Comparison of ENCODE assay signal across 21 mouse cellular contexts in the genomic region with DNA sequence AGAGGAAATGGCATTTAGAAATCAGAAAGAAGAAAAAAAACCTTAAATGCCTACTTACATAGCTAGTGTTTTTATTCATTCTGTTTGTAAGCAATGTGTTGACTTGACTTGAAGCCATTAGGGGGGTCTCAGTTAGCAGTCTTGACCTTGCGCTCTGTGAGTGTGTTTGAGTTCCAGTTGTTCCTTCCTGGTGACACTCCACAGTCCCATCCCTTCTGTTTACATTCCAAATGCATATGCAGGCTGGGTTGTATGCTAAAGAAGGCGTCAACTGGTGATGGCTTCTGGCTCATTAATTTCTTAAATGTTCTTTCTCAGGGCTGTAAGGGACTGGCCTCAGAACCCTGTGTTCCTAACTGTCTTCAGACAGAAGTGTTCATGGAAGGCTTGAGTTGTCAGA. TPM values are rescaled to one million over a fixed set of nuclear protein-coding genes. Genes with fewer than 3 reads are reported as not detected.
DNase-seq lines count a peak whose midpoint lies in the region; ATAC-seq and TF ChIP-seq lines count a peak whose summit lies in the region.
"Had no signal": no experiment of that assay in that cellular context is flagged by ENCODE, and none has a peak within 500 bp of the region (broad histone marks: within the 10 kb centered on the region; RNA-seq: fewer than 3 reads in every experiment).

No protein-coding gene starts in this region.

- no peaks in the 10 kb centered on the region for H3K36me3 ChIP-seq in lung, embryonic 15.5 days
- H3K36me3 ChIP-seq in lung, postnatal 0 days (ENCODE audit: insufficient read depth, low read length): no peaks in the 10 kb centered on the region
- H3K36me3 ChIP-seq: embryonic facial prominence, embryonic 10.5 days; embryonic facial prominence, embryonic 12.5 days; forebrain, embryonic 15.5 days; G1E had no signal

- H3K9ac ChIP-seq in lung, embryonic 15.5 days: no peak overlapping the region
- H3K9ac ChIP-seq in lung, postnatal 0 days (replicated peaks; ENCODE audit: low read depth): no peak overlapping the region
- H3K9ac ChIP-seq: embryonic facial prominence, embryonic 12.5 days; forebrain, embryonic 13.5 days; forebrain, embryonic 15.5 days had no signal

- no peak overlapping the region for H3K4me3 ChIP-seq in lung, embryonic 15.5 days
- H3K4me3 ChIP-seq in lung, postnatal 0 days (ENCODE audit: low read depth, low read length): no peak overlapping the region
- H3K4me3 ChIP-seq: embryonic facial prominence, embryonic 10.5 days; embryonic facial prominence, embryonic 12.5 days; forebrain, embryonic 13.5 days; forebrain, embryonic 15.5 days had no signal

- H3K4me1 ChIP-seq in lung, embryonic 15.5 days: no peaks in the 10 kb centered on the region
- no peaks in the 10 kb centered on the region for H3K4me1 ChIP-seq in lung, postnatal 0 days (ENCODE audit: insufficient read depth, low read depth, low read length)
- H3K4me1 ChIP-seq: embryonic facial prominence, embryonic 10.5 days; embryonic facial prominence, embryonic 12.5 days; forebrain, embryonic 13.5 days; forebrain, embryonic 15.5 days had no signal

- peak; percentile 35; the same call in 1 of the 2 replicates for ATAC-seq in lung, embryonic 15.5 days (ENCODE audit: borderline replicate concordance, extremely low read depth, low FRiP score, low TSS enrichment)
- peak; percentile 79 for ATAC-seq in lung, postnatal 0 days
- ATAC-seq: activated CD4-positive, CD25-positive, alpha-beta regulatory T cell, adult 4 months; CD4-positive, CD25-positive, alpha-beta regulatory T cell, adult 4 months; forebrain, embryonic 13.5 days; forebrain, embryonic 15.5 days; Patski had no signal

- no peaks in the 10 kb centered on the region for H3K27me3 ChIP-seq in lung, embryonic 15.5 days
- H3K27me3 ChIP-seq in lung, postnatal 0 days (replicated peaks; ENCODE audit: insufficient read depth, low read length): no peaks in the 10 kb centered on the region
- H3K27me3 ChIP-seq: CH12.LX; embryonic facial prominence, embryonic 12.5 days; forebrain, embryonic 13.5 days; forebrain, embryonic 15.5 days; Patski had no signal

- H3K4me2 ChIP-seq in lung, embryonic 15.5 days: no peak overlapping the region
- no peak overlapping the region for H3K4me2 ChIP-seq in lung, postnatal 0 days (replicated peaks; ENCODE audit: low read depth, low read length)
- H3K4me2 ChIP-seq: embryonic facial prominence, embryonic 12.5 days; forebrain, embryonic 13.5 days; forebrain, embryonic 15.5 days had no signal

- TF ChIP-seq EP300 in lung, postnatal 0 days (IDR thresholded peaks at IDR 0.05): peak; percentile 80

- H3K27ac ChIP-seq in lung, embryonic 15.5 days: no peak overlapping the region
- H3K27ac ChIP-seq in lung, postnatal 0 days (ENCODE audit: low read length): no peak overlapping the region
- H3K27ac ChIP-seq: embryonic facial prominence, embryonic 10.5 days; embryonic facial prominence, embryonic 12.5 days; forebrain, embryonic 13.5 days; forebrain, embryonic 15.5 days had no signal

- TF ChIP-seq CTCF in lung, postnatal 0 days (IDR thresholded peaks at IDR 0.05): no peak

- no peaks in the 10 kb centered on the region for H3K9me3 ChIP-seq in lung, embryonic 15.5 days
- H3K9me3 ChIP-seq in lung, postnatal 0 days (ENCODE audit: low read length): no peaks in the 10 kb centered on the region
- H3K9me3 ChIP-seq: embryonic facial prominence, embryonic 10.5 days; embryonic facial prominence, embryonic 12.5 days; forebrain, embryonic 13.5 days; forebrain, embryonic 15.5 days had no signal

- intact Hi-C loops in heart, postnatal 10 days (cut with DNase I): no loop called here

- 61% methylated on average over 2 of the region's 2 CpGs for WGBS in lung, embryonic 15.5 days
- WGBS in lung, postnatal 0 days: 60% methylated on average over 2 of the region's 2 CpGs

- DNase-seq in heart, adult 11 months: peak; percentile 24
- no peak for DNase-seq in heart, postnatal 10 days
- no peak for DNase-seq in lung, postnatal 25 days (ENCODE audit: low spot score)
- peak; percentile 55 for DNase-seq in lung, postnatal 0 days (ENCODE audit: low spot score)
- no peak for DNase-seq in lung, postnatal 4 days
- DNase-seq: adrenal gland, adult 8-10 months; B cell, adult 2 months; cerebellum, adult 11-12 months; cerebellum, adult 2 months; cerebellum, adult 9-10 months; cerebellum, postnatal 25 days had no signal

RNA-seq across cellular contexts. Expression of a gene that starts 23.4 kb away (rescaled TPM):
- not detected for total RNA-seq in heart, postnatal 10 days (2021)
- polyA plus RNA-seq in lung, embryonic 15.5 days (2015; fragmentation: Nextera tagmentation; extraction: Ambion mirVana): 2.1 TPM in 2 replicates
- 1.3 and 1.7 TPM in 2 replicates for polyA plus RNA-seq in lung, postnatal 0 days (2015; fragmentation: Nextera tagmentation; extraction: Ambion mirVana)
- total RNA-seq: CH12.LX had no signal
- polyA plus RNA-seq: activated CD4-positive, CD25-positive, alpha-beta regulatory T cell, adult 4 months; G1E had no signal

Comparison
In these comparisons a context has a peak if more than half of its experiments do, and no peak if none do; other contexts are left out.
1. DNase-seq: peak in heart, adult 11 months (single experiment) and lung, postnatal 0 days (single experiment); none in heart, postnatal 10 days (0 of 2), lung, postnatal 25 days (single experiment) and lung, postnatal 4 days (0 of 2).